Mouse (Mus musculus) hindbrain, embryonic 11.5 days (tissue): Measurements from ENCODE around the gene Tenm2. TPM values are rescaled to one million over a fixed set of nuclear protein-coding genes. Genes with fewer than 3 reads are reported as not detected.

ENCODE experiments used
- ATAC-seq: fragments of 200-750 bp; cut with Nextera tagmentation; 2 replicates; pipeline ENCODE4 v1.8.0; 2017; ENCODE audit warnings: mild to moderate bottlenecking, moderate TSS enrichment, moderate library complexity; ENCODE audit not compliant: low FRiP score
- DNase-seq: peaks from one replicate; pipeline ENCODE4 v3.0.0-alpha.2; 2015; ENCODE audit warnings: low spot score
- H3K27ac ChIP-seq: fragments of 300-500 bp; sonication (generic); 2 replicates; pipeline ENCODE4 v1.5.1; 2014; ENCODE audit warnings: mild to moderate bottlenecking, low read depth, low read length
- H3K27me3 ChIP-seq: fragments of 300-500 bp; sonication (generic); 2 replicates; pipeline ENCODE4 v1.6.1; 2014; ENCODE audit warnings: mild to moderate bottlenecking, low read length, moderate library complexity, mixed read lengths; ENCODE audit not compliant: control insufficient read depth, insufficient read depth
- H3K36me3 ChIP-seq: fragments of 300-500 bp; sonication (generic); 2 replicates; pipeline ENCODE4 v1.6.1; 2014; ENCODE audit warnings: mild to moderate bottlenecking, low read length, moderate library complexity, mixed read lengths; ENCODE audit not compliant: control insufficient read depth, insufficient read depth
- H3K4me1 ChIP-seq: fragments of 300-500 bp; sonication (generic); replicated peaks from 2 replicates; pipeline ENCODE4 v1.6.1; 2014; ENCODE audit warnings: low read length, mixed read lengths; ENCODE audit not compliant: control insufficient read depth, insufficient read depth
- H3K4me2 ChIP-seq: fragments of 300-500 bp; sonication (generic); replicated peaks from 2 replicates; pipeline ENCODE4 v1.6.1; 2014; ENCODE audit warnings: mild to moderate bottlenecking, low read depth, low read length
- H3K4me3 ChIP-seq: fragments of 300-500 bp; sonication (generic); 2 replicates; pipeline ENCODE4 v1.5.1; 2014; ENCODE audit warnings: low read depth, low read length
- H3K9ac ChIP-seq: fragments of 300-500 bp; sonication (generic); 2 replicates; pipeline ENCODE4 v1.6.1; 2014; ENCODE audit warnings: low read depth, low read length
- H3K9me3 ChIP-seq: fragments of 300-500 bp; sonication (generic); 2 replicates; pipeline ENCODE4 v1.6.1; 2016; ENCODE audit warnings: low read length; ENCODE audit not compliant: control insufficient read depth
- WGBS: fragments of 180-500 bp; shearing (Covaris S2); extraction: QIAGEN DNeasy Blood & Tissue Kit; methylation state at CpG from one replicate; pipeline ENCODE4 v1.1.7; 2014; 5-methylcytosine and 5-hydroxymethylcytosine counted together
- polyA plus RNA-seq: library from polyadenylated mRNA; unstranded; fragments of >200 nt; fragmentation: Nextera tagmentation; extraction: Ambion mirVana; gene quantifications from 2 replicates; pipeline ENCODE4 v1.2.1, GENCODE M21; 2014

The Tenm2 gene
- polyA plus RNA-seq, 1 experiment from 2014 or later: 9.0 TPM

DNA sequence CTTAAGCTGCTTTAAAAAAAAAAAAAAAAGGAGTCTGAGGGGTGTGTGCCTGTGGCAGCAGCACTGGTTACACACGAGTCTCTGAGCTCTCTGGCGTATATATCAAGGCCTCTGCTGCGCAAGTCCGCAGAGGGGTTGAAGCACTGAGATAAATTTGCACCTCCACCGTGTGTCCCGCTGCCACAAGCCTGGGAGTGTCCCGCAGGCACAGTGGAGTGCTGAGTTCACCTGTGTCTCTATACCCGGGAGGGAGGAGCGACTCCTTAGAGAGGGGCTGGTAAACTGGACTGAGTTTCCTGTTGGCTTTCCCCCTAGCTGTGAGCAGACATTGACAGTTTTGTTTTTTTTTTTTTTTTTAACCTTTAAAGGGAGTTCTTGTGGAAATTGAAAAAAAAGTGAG lies 1082.8 kb downstream of the Tenm2 start:
- ATAC-seq (no peak), DNase-seq (no peak)
- no peaks in the 10 kb centered on the region for H3K27me3 ChIP-seq
- H3K27ac ChIP-seq: no peak overlapping the region
- 22% methylated on average over 9 of the region's 9 CpGs for WGBS
- H3K4me3 ChIP-seq: no peak overlapping the region
- no peaks in the 10 kb centered on the region for H3K4me1 ChIP-seq
- no peak overlapping the region for H3K4me2 ChIP-seq
- H3K9ac ChIP-seq: no peak overlapping the region
- no peaks in the 10 kb centered on the region for H3K36me3 ChIP-seq
- no peaks in the 10 kb centered on the region for H3K9me3 ChIP-seq

DNA sequence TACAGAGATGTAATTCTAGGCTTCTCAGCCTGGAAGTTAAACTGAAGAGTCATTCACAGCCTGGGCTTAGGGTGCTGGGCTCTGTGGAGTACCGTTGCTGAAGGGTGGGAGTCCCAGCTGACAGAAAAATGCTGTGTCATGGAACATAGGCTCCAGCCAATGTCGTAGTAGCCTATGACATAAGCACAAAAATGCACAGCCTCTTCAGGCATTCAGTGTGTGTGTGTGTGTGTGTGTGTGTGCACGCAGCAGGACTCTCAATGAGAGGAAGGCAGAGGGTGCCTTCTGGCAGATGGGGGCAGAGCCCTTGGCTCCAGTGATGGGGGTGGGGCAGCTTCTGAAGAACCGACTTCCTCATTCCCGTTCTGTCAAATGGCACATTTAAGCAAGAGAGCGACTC lies 1083.5 kb downstream of the Tenm2 start:
- H3K4me2 ChIP-seq: no peak overlapping the region
- no peaks in the 10 kb centered on the region for H3K27me3 ChIP-seq
- H3K27ac ChIP-seq: no peak overlapping the region
- H3K4me1 ChIP-seq: no peaks in the 10 kb centered on the region
- no peak overlapping the region for H3K9ac ChIP-seq
- no peak overlapping the region for H3K4me3 ChIP-seq
- ATAC-seq (peak; percentile 54; the same call in 1 of the 2 replicates), DNase-seq (peak; percentile 51)
- WGBS: 19% methylated on average over 6 of the region's 6 CpGs
- no peaks in the 10 kb centered on the region for H3K9me3 ChIP-seq
- H3K36me3 ChIP-seq: no peaks in the 10 kb centered on the region

GRCm38 (mm10) chr11:36149092-36149491 lies 1086.7 kb downstream of the Tenm2 start:
- H3K9me3 ChIP-seq: no peaks in the 10 kb centered on the region
- ATAC-seq (no peak), DNase-seq (no peak)
- no peak overlapping the region for H3K4me2 ChIP-seq
- no peaks in the 10 kb centered on the region for H3K27me3 ChIP-seq
- no peak overlapping the region for H3K4me3 ChIP-seq
- H3K36me3 ChIP-seq: no peaks in the 10 kb centered on the region
- no peaks in the 10 kb centered on the region for H3K4me1 ChIP-seq
- no peak overlapping the region for H3K9ac ChIP-seq
- H3K27ac ChIP-seq: no peak overlapping the region
- WGBS: 82% methylated on average over 3 of the region's 3 CpGs

- no peak overlapping the region for H3K27ac ChIP-seq
- H3K4me1 ChIP-seq: no peaks in the 10 kb centered on the region
- no peaks in the 10 kb centered on the region for H3K27me3 ChIP-seq
- no peak for DNase-seq
- 66% methylated on average over 12 of the region's 12 CpGs for WGBS
- H3K36me3 ChIP-seq: no peaks in the 10 kb centered on the region
- H3K4me2 ChIP-seq: no peak overlapping the region
- H3K9me3 ChIP-seq: no peaks in the 10 kb centered on the region
- no peak overlapping the region for H3K9ac ChIP-seq
- no peak for ATAC-seq
- no peak overlapping the region for H3K4me3 ChIP-seq
Observed at GRCm38 (mm10) chr11:36145057-36145456, 1090.7 kb downstream of the Tenm2 start.

DNA sequence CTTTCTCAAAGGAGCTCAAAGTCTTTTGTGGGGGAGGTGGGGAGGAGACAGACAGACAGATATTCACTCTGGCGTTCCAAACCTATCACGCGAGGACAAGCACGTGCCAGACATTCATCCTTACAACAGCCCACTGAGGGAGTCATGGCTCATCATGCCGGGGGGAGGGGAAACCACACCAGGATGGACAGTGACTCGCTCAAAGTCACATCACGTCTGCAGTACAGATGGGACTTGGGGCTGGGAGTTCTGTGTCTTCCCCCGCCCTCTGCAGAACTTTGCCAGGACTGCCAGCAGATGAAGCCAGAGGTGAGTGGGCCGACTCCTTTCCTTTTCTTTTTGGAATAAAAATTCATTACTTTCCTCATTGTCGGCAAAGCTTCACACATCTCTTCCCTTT lies 1095.4 kb downstream of the Tenm2 start:
- Histone ChIP-seq H3K9ac (no peak overlapping the region), H3K4me2 (no peak overlapping the region), H3K27ac (no peak overlapping the region), H3K27me3 (no peaks in the 10 kb centered on the region), H3K4me3 (no peak overlapping the region), H3K36me3 (no peaks in the 10 kb centered on the region), H3K4me1 (no peaks in the 10 kb centered on the region), H3K9me3 (no peaks in the 10 kb centered on the region)
- ATAC-seq (peak; percentile 57), DNase-seq (no peak)
- WGBS: 75% methylated on average over 10 of the region's 10 CpGs

- DNase-seq (no peak), ATAC-seq (no peak)
- Histone ChIP-seq H3K27ac (no peak overlapping the region), H3K4me2 (no peak overlapping the region), H3K36me3 (no peaks in the 10 kb centered on the region), H3K4me3 (no peak overlapping the region), H3K27me3 (no peaks in the 10 kb centered on the region), H3K4me1 (no peaks in the 10 kb centered on the region), H3K9ac (no peak overlapping the region), H3K9me3 (no peaks in the 10 kb centered on the region)
- 65% methylated on average over 16 of the region's 16 CpGs for WGBS
Observed at GRCm38 (mm10) chr11:36139521-36139920, 1096.2 kb downstream of the Tenm2 start.

GRCm38 (mm10) chr11:36137840-36138239 lies 1097.9 kb downstream of the Tenm2 start:
- Histone ChIP-seq H3K4me2 (no peak overlapping the region), H3K9me3 (no peaks in the 10 kb centered on the region), H3K4me1 (no peaks in the 10 kb centered on the region), H3K4me3 (no peak overlapping the region), H3K27me3 (no peaks in the 10 kb centered on the region), H3K9ac (no peak overlapping the region), H3K36me3 (no peaks in the 10 kb centered on the region), H3K27ac (no peak overlapping the region)
- WGBS: 59% methylated on average over 4 of the region's 4 CpGs
- DNase-seq (no peak), ATAC-seq (peak; percentile 66)

- Histone ChIP-seq H3K4me1 (no peaks in the 10 kb centered on the region), H3K4me3 (no peak overlapping the region), H3K9ac (no peak overlapping the region), H3K27ac (no peak overlapping the region), H3K27me3 (no peaks in the 10 kb centered on the region), H3K4me2 (no peak overlapping the region), H3K36me3 (no peaks in the 10 kb centered on the region), H3K9me3 (no peaks in the 10 kb centered on the region)
- WGBS: 89% methylated on average over 6 of the region's 6 CpGs
- no peak for DNase-seq
- ATAC-seq: no peak
Observed at GRCm38 (mm10) chr11:36137276-36137675, 1098.5 kb downstream of the Tenm2 start.

DNA sequence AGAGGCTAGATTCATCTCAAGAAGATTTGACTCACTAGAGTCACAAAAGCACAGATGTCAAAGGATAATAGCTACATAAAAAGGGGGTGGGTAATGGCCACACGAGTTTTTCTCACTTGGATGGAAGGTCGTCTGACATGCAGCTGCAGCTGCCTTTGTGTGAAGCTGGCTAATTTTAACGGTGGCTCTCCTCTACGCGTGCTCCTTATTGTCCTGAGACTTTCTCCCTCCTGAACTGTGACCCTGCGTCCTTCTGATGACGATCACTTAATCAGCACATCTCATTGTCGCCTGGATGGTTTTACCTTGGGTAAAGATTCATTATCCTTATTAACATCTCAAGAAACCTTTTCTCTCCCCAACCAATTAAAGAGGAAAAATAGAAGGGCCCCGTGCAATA lies 1101.1 kb downstream of the Tenm2 start:
- DNase-seq: no peak
- Histone ChIP-seq H3K9me3 (no peaks in the 10 kb centered on the region), H3K36me3 (no peaks in the 10 kb centered on the region), H3K27me3 (no peaks in the 10 kb centered on the region), H3K27ac (no peak overlapping the region), H3K4me2 (no peak overlapping the region), H3K4me3 (no peak overlapping the region), H3K4me1 (no peaks in the 10 kb centered on the region), H3K9ac (no peak overlapping the region)
- no peak for ATAC-seq
- WGBS: 36% methylated on average over 9 of the region's 9 CpGs
